Mouse (Mus musculus): Measurements from ENCODE around the gene Slx4ip. TPM values are rescaled to one million over a fixed set of nuclear protein-coding genes. Genes with fewer than 3 reads are reported as not detected.

Gene Slx4ip
- polyA plus RNA-seq, 1 experiment from 2014 or later = 5.3 TPM

DNA sequence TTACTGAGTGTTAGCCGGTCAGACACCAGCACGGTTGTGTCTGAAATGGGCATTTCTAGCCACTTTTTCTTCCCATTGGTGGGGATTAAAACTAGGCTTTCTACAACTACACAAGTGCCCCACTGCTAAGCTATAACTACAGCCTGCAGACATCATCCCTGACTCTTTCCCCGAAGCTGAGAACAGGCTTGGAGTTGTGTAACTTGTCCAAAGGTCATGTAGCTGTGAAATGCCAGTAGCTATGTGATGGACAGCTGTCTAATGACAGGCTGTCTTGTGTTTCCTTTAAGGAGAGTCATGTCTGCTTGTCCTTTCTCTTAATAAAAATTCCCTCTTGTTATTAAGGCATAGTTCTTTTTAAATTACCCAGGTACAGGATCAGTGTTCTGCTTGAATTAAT lies 122.1 kb downstream of the Slx4ip start:
- Histone ChIP-seq H3K4me2 (replicated peaks) (no peak overlapping the region), H3K9ac (no peak overlapping the region), H3K27me3 (replicated peaks) (no peaks in the 10 kb centered on the region), H3K4me1 (replicated peaks) (no peaks in the 10 kb centered on the region), H3K36me3 (no peaks in the 10 kb centered on the region), H3K9me3 (no peaks in the 10 kb centered on the region), H3K27ac (no peak overlapping the region), H3K4me3 (replicated peaks) (no peak overlapping the region)
- ATAC-seq = peak; percentile 82
- WGBS = 82% methylated on average over 3 of the region's 3 CpGs

DNA sequence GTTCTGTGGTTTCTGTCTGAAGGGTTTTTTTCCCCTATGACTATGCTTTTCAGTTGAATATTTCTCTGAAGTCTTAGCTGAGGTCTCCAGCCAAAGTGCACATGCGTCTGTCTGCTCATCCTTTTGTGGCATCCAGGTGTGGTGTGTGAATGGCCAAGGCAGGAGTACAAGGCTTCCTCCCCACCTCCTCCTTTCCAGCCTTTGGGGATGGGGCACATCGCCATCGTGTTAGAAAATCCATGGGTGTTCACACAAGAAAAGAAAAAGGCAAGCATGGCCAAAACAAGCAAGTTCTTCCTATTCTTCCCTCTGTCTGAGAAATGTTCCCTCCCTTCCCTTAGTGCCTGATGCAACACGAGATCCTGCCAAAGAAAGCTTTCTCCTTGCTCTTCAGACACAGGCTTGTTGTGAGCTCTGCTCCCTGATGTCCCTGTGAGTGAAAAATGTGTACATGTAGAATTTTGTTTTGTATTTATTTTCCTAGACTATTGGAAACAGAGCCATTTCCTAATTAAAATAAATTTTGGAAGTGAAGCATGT lies 122.9 kb downstream of the Slx4ip start:
- no peak overlapping the region for H3K27ac ChIP-seq
- H3K4me1 ChIP-seq (replicated peaks) = no peaks in the 10 kb centered on the region
- H3K36me3 ChIP-seq = no peaks in the 10 kb centered on the region
- no peaks in the 10 kb centered on the region for H3K27me3 ChIP-seq (replicated peaks)
- WGBS = 67% methylated on average over 4 of the region's 4 CpGs
- ATAC-seq = no peak
- no peak overlapping the region for H3K4me3 ChIP-seq (replicated peaks)
- no peak overlapping the region for H3K9ac ChIP-seq
- no peaks in the 10 kb centered on the region for H3K9me3 ChIP-seq
- no peak overlapping the region for H3K4me2 ChIP-seq (replicated peaks)

DNA sequence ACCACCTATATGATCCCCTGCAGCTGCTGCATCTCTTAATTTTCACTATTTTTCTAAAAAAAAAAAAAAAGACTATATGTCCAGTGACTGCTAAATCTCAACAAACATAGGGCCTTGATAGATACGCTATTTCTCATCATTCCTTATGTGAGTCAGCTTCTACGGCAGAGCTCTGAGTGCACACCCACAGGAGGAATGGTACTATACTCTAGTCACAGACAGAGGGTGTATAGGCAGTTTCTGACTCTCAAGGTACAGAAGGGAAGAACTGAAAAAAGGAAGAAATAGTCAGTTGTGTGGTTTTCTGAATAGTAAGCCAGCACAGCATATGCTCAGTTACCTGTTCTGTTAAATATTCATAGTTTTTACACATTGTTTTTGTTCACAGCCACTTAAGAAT lies 123.4 kb downstream of the Slx4ip start:
- Histone ChIP-seq H3K36me3 (no peaks in the 10 kb centered on the region), H3K27ac (no peak overlapping the region), H3K9me3 (no peaks in the 10 kb centered on the region), H3K9ac (no peak overlapping the region), H3K27me3 (replicated peaks) (no peaks in the 10 kb centered on the region), H3K4me1 (replicated peaks) (no peaks in the 10 kb centered on the region), H3K4me3 (replicated peaks) (no peak overlapping the region), H3K4me2 (replicated peaks) (no peak overlapping the region)
- 63% methylated on average over 2 of the region's 2 CpGs for WGBS
- no peak for ATAC-seq

DNA sequence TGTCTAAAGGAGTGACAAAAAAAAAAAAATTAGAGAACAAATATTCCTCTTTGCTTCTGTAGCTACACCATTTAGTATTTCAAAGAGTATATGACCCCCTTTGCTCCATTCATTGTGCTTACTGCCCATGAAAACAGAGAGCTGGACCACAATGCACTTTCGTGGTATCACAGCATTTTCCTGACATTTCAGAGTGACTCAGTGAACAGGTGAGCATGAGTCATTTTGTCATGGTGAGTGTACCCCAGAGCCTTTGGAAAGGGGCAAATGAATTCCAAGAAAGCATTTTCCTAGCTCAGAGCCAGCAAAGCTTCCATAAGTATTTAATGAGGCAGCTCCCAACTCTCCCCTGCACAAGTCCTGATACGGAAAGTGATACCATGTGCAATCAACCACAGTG lies 153.1 kb downstream of the Slx4ip start:
- no peak for ATAC-seq
- no peaks in the 10 kb centered on the region for H3K27me3 ChIP-seq (replicated peaks)
- H3K4me3 ChIP-seq (replicated peaks) = no peak overlapping the region
- H3K4me2 ChIP-seq (replicated peaks) = no peak overlapping the region
- H3K9me3 ChIP-seq = no peaks in the 10 kb centered on the region
- H3K36me3 ChIP-seq = no peaks in the 10 kb centered on the region
- no peak overlapping the region for H3K9ac ChIP-seq
- no peaks in the 10 kb centered on the region for H3K4me1 ChIP-seq (replicated peaks)
- H3K27ac ChIP-seq = no peak overlapping the region
- WGBS = 91% methylated on average over 2 of the region's 2 CpGs

DNA sequence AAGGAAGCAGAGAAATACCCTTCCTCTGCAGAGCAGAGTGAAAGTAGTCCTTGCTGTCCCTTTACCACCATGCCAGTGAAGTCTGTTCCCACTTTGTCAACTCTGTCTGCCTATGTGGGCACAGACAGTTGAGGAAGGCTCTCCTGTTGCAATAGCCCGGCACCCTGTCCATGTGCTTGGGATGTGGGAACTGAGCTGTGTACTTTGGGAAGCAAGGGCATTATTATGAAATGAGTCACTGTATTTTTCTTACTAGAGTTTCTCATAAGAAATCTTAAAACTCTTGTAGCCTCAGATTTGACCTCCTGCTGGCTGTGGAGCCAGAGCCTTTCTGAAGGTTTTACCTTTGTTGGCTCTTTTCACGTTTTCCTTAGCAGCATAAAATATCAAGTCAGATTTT lies 158.3 kb downstream of the Slx4ip start:
- Histone ChIP-seq H3K4me3 (replicated peaks) (no peak overlapping the region), H3K27me3 (replicated peaks) (no peaks in the 10 kb centered on the region), H3K9me3 (no peaks in the 10 kb centered on the region), H3K4me1 (replicated peaks) (no peaks in the 10 kb centered on the region), H3K27ac (no peak overlapping the region), H3K36me3 (no peaks in the 10 kb centered on the region), H3K9ac (no peak overlapping the region), H3K4me2 (replicated peaks) (no peak overlapping the region)
- no peak for ATAC-seq
- 65% methylated on average over 2 of the region's 2 CpGs for WGBS

DNA sequence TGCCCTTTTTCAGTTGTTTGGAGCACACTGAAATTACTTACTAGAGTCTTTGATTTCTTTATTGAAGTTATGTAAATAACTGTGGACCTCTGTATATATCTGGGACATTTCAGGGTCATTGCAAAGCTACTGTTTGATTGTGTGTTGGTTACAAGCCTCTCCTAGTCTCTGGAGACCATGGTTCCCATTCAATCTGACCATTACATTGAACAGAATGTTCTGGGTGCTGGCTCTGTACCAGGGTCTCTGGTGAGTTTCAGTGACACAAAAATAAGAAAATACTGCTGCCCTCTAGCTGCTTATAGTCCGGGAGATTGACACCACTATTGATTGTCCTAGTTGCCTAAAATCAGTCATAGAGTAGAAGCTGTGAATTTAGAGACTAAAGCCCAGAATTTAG lies 158.9 kb downstream of the Slx4ip start:
- ATAC-seq = no peak; the same call in 1 of the 2 replicates
- Histone ChIP-seq H3K4me1 (replicated peaks) (no peaks in the 10 kb centered on the region), H3K27me3 (replicated peaks) (no peaks in the 10 kb centered on the region), H3K4me2 (replicated peaks) (no peak overlapping the region), H3K9ac (no peak overlapping the region), H3K36me3 (no peaks in the 10 kb centered on the region), H3K27ac (no peak overlapping the region), H3K4me3 (replicated peaks) (no peak overlapping the region), H3K9me3 (no peaks in the 10 kb centered on the region)
- 56% methylated on average over 1 of the region's 1 CpGs for WGBS

DNA sequence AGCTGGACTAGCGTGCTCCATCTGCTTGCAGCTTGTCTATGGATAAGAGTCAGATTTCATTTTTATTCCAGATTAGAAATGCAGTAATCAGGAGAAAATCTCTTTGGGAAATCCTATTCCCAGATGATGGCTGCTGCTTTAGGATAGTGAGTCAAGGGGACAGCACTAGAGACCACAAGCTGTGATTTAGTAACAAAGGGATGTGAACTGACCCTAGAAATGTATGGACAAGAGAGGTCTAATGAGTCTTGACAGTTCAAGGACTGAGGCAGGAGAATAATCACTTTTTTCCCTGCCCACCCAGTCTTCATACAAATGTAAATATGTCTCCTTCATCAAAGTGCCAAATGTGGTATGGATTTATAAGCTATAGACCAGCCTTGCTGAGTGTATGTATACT lies 172.8 kb downstream of the Slx4ip start:
- WGBS = 88% methylated on average over 1 of the region's 1 CpGs
- Histone ChIP-seq H3K27ac (no peak overlapping the region), H3K4me3 (replicated peaks) (no peak overlapping the region), H3K36me3 (no peaks in the 10 kb centered on the region), H3K9me3 (no peaks in the 10 kb centered on the region), H3K4me2 (replicated peaks) (no peak overlapping the region), H3K4me1 (replicated peaks) (0 out of 2 replicates have a peak, but pooled peaks cover 3% of the 10 kb centered on the region), H3K27me3 (replicated peaks) (no peaks in the 10 kb centered on the region), H3K9ac (no peak overlapping the region)
- ATAC-seq = no peak

DNA sequence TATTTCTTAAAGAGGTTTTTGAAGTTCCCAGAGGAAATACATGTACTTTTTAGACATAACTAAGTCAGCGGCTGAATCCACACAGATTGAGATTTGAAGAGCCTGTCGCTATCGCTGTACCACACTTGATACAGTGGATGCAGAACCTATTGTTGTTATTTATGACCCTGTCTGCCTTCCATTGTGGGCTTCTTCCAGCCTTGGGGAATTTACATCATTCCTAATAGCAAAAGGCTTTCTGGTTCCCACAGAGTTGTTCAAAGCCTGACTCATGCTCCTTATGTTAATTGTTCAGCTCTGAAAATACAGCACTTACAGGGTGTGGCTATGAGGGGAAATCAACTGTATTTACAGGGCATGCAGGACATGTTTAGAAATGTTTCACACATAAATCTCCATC lies 173.5 kb downstream of the Slx4ip start:
- Histone ChIP-seq H3K9me3 (no peaks in the 10 kb centered on the region), H3K36me3 (no peaks in the 10 kb centered on the region), H3K4me3 (replicated peaks) (no peak overlapping the region), H3K27me3 (replicated peaks) (no peaks in the 10 kb centered on the region), H3K9ac (no peak overlapping the region), H3K27ac (no peak overlapping the region), H3K4me2 (replicated peaks) (no peak overlapping the region), H3K4me1 (replicated peaks) (no peaks in the 10 kb centered on the region)
- no peak for ATAC-seq
- 81% methylated on average over 3 of the region's 3 CpGs for WGBS

DNA sequence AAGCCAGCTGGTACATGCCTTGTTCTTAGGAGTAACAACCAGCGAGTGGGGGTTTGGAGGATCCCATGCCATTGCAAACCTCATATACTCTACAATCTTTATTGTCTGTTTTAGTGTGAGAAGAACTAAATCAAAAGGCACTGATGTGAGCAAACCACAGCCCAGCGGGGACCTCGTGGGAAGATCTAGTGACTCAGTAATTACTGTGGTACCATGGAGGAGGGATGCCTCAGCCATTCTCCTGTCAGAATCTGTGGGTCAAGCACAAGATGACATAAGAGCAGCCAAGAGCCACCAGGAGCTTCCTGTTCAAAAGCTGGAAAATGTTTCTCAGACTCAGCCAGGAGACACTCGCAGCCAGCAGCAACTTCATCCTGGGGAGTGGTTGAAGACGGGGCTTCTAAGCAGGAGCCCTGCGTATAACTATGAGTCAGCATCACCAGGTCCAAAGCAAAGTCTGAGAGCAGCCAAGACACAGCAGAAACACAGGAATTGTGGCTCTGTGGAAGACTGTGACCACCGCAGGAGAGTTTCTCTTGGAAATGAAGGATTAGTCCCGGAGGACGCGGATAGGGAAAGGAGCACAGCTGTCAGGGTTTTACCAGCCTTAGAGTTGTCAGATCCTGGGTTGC lies 176.6 kb downstream of the Slx4ip start:
- H3K4me3 ChIP-seq (replicated peaks) = no peak overlapping the region
- no peaks in the 10 kb centered on the region for H3K27me3 ChIP-seq (replicated peaks)
- no peak overlapping the region for H3K4me2 ChIP-seq (replicated peaks)
- no peak overlapping the region for H3K27ac ChIP-seq
- no peak overlapping the region for H3K9ac ChIP-seq
- H3K4me1 ChIP-seq (replicated peaks) = no peaks in the 10 kb centered on the region
- no peaks in the 10 kb centered on the region for H3K36me3 ChIP-seq
- 76% methylated on average over 10 of the region's 10 CpGs for WGBS
- no peaks in the 10 kb centered on the region for H3K9me3 ChIP-seq
- ATAC-seq = no peak

DNA sequence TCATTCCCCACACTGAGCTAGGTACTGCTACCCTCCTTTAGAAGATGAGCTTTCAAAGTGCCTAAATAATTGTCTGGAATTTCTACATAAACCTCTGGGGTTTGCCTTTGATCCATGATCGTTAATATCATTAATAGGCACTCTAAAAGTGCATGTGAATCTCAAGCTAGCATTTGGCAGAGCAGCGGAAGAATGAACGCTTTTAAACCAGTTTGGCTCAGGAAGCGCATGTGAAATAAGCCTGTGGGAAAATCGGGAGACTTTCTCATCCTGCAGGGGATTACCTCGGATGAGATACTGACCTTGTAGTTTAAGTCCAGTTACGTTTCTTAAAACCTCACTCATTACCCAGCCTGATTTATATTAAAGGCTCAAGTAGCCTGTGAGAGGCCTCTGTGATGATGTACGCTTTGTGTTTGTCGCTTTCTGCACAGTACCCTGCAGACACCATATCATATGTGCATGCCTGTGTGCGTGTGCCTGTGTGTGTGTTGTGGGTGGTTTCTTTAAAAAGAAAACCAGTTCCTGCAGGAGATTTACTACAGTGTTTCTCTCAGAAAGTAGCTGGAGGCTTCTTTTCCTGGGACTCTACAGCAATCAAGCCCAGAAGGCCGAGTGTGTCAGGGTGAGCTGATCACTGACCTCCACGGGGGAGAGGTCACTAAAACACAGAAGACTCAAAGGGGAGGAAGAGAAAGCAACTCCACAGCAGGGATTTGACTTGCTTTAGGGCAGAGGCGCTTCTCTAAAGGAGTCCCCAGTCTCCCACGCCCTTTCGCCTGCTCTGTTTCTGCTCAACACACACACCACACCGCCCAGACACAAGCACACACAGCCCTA lies 182.7 kb downstream of the Slx4ip start:
- no peak for ATAC-seq
- 54% methylated on average over 16 of the region's 16 CpGs for WGBS
- 0 out of 2 replicates have a peak overlapping the region, but pooled peaks have one; percentile 9 for H3K27ac ChIP-seq

DNA sequence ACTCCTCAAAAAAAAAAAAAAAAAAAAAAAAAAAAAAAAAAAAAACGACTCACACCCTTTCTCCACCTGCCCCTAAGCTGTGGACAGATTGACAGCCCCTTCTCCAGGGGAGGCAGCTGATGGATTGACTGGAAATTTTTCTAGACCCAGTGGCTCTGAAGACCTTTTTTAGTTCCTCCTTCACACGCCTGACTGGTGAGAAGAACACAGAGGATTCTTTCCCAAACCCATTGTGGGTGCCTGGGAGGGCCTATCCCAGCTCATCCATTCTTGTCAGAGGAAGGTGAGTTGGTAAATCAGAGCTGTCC lies 183.2 kb downstream of the Slx4ip start:
- WGBS = 42% methylated on average over 2 of the region's 2 CpGs
- Histone ChIP-seq H3K4me2 (replicated peaks) (no peak overlapping the region), H3K27me3 (replicated peaks) (no peaks in the 10 kb centered on the region), H3K27ac (no peak overlapping the region), H3K9me3 (no peaks in the 10 kb centered on the region), H3K36me3 (no peaks in the 10 kb centered on the region), H3K4me1 (replicated peaks) (no peaks in the 10 kb centered on the region), H3K4me3 (replicated peaks) (no peak overlapping the region), H3K9ac (no peak overlapping the region)
- no peak for ATAC-seq

More for the DNA sequence above, 182.7 kb downstream of the Slx4ip start:
- Histone ChIP-seq H3K36me3 (no peaks in the 10 kb centered on the region), H3K9me3 (no peaks in the 10 kb centered on the region), H3K4me2 (replicated peaks) (no peak overlapping the region), H3K4me1 (replicated peaks) (no peaks in the 10 kb centered on the region), H3K4me3 (replicated peaks) (no peak overlapping the region), H3K9ac (no peak overlapping the region), H3K27me3 (replicated peaks) (no peaks in the 10 kb centered on the region)

DNA sequence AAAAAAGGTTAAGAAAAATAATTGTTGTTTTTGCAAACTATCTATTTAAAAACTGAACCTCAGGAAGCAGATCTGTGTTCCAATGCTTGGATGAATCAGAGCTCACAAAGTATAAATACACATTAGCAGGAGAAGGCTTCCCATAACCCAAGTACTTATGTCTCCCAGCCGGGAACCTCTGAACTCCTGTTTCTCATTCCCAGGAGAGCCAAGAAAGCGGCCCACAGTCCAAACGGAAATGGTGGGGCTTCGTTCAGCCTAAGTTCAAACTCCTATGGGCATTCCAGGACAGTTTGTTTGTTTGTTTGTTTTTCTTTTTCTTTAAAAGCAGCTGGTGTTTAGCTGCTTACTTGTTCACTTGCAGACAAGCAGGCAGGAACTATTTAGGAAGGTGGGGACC lies 187.8 kb downstream of the Slx4ip start:
- Histone ChIP-seq H3K27ac (0 out of 2 replicates have a peak overlapping the region, but pooled peaks have one; percentile 0), H3K27me3 (replicated peaks) (no peaks in the 10 kb centered on the region), H3K4me2 (replicated peaks) (no peak overlapping the region), H3K4me3 (replicated peaks) (no peak overlapping the region), H3K36me3 (no peaks in the 10 kb centered on the region), H3K9ac (no peak overlapping the region), H3K9me3 (no peaks in the 10 kb centered on the region), H3K4me1 (replicated peaks) (peaks cover 11% of the 10 kb centered on the region; the same call in 1 of the 2 replicates)
- 64% methylated on average over 4 of the region's 4 CpGs for WGBS
- ATAC-seq = no peak

All from intestine, embryonic 15.5 days (tissue).